Mouse (Mus musculus): ENCODE results near the gene Chp1. TPM values are rescaled to one million over a fixed set of nuclear protein-coding genes. Genes with fewer than 3 reads are reported as not detected.
"Not testable (repeated sequence)": the region's sequence is repeated elsewhere in the genome, so short reads cannot be mapped to it uniquely, and the experiment has no call there.

The Chp1 gene
- polyA plus RNA-seq (2016; fragmentation: Nextera tagmentation; extraction: Ambion mirVana), result 60.7 and 61.7 TPM in 2 replicates

DNA sequence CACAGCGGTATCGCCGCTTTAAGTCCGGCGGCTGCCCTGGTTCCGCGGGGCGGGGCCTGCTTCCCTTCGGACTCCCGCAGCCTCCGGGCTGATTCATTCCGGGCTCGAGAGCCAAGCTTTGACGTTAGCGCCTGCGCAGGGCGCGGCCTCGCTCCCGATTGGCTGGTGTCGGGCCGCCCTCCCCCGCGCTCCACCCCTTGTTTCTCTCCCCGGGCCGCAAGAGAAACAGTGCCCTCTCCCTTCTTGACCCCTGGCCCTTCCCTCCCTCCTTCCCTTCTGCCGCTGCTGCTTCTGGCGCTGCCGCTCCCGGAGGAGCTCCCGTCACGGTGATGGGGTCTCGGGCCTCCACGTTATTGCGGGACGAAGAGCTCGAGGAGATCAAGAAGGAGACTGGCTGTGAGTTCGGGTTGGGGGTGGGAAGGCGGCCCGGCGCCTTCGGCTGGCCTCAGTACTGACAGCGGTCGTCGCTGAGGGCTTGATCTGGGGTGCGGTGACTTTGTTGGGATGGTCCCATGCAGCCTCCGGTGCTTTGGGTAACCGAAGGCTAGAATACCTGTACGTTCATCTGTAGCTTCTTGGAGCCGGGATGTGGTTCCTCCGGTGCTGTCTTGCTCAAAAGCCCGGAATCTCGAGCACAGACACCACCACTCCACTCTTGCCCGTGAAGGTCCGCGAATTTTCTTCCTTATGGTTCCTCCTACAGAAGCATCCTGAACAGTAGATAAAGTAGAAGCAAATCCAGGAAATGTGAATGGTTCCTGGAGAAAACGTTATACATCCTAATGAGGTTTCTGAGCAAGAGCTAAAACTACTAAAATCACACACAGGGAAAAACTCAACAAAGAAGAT lies at the start of gene Chp1, which contains the start of gene Exd1:
Gene Chp1, plus strand, starts transcription at position 176 of the 849 bp plus-strand sequence.
Gene Exd1, minus strand, starts transcription at position 106 of the 849 bp plus-strand sequence.
- Histone ChIP-seq H3K27ac (peak within 1 kb of the TSS; percentile 74), H3K4me1 (peaks cover 21% of the 10 kb centered on the region), H3K27me3 (no peaks in the 10 kb centered on the region), H3K4me3 (replicated peaks) (peak within 1 kb of the TSS; percentile 81), H3K36me3 (replicated peaks) (no peaks in the 10 kb centered on the region), H3K9me3 (no peaks in the 10 kb centered on the region), H3K9ac (peak within 1 kb of the TSS; percentile 78), H3K4me2 (peak within 1 kb of the TSS; percentile 61)
- under 1% methylated on average over 57 of the region's 57 CpGs for WGBS
- ATAC-seq (ENCODE audit: low FRiP score), result peak; percentile 99

DNA sequence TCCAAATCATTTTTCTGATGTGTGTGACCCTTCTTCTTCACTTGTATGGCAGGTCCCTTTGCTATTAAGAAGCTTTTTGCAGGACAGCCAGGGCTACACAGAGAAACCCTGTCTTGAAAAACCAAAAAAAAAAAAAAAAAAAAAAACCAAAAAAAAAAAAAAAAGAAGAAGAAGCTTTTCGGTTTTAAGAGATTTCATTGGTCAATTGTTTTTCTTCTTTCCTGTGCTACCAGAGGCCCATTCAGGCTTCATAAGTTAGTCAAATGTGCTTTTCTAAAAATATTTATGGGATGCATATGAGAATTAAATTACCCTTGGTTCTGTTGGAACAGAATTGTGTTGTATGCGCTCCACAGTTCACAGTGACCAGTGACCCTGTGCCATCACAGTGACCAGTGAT lies 48.6 kb upstream of the Chp1 start:
- Histone ChIP-seq H3K9me3 (no peaks in the 10 kb centered on the region), H3K4me1 (no peaks in the 10 kb centered on the region), H3K27me3 (no peaks in the 10 kb centered on the region), H3K27ac (no peak overlapping the region), H3K9ac (no peak overlapping the region), H3K36me3 (replicated peaks) (no peaks in the 10 kb centered on the region), H3K4me2 (no peak overlapping the region), H3K4me3 (replicated peaks) (no peak overlapping the region)
- no peak for ATAC-seq (ENCODE audit: low FRiP score)
- WGBS, result 85% methylated on average over 2 of the region's 2 CpGs

DNA sequence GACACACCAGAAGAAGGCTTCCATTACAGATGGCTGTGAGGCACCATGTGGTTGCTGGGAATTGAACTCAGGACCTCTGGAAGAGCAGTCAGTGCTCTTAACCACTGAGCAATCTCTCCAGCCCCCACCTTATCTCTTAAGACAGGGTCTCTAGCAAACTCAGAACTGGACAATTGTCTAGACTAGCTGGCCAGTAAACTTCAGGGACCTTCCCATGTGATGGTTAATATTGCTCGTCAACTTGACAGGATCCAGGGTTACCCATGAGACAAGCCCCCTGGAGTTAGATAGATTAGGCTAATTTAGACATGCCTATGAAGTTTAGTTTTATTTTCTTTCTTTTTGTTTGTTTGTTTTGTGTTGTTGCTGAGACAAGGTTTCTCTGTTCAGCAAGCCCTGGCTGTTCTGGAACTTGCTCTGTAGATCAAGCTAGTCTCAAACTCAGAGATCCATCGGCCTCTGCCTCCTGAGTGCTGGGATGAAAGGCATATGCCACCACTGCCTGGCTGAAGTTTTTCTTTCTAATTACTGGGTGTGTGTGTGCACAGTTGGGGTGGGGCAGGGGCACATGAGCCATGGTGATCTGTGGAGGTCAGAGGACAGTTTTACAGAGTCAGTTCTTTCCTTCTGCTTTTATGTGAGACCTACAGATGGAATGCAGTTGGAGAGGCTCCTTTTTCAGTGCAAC lies 46.4 kb upstream of the Chp1 start:
- no peak overlapping the region for H3K4me2 ChIP-seq
- H3K27me3 ChIP-seq, result no peaks in the 10 kb centered on the region
- H3K4me3 ChIP-seq (replicated peaks), result no peak overlapping the region
- ATAC-seq (ENCODE audit: low FRiP score), result no peak
- no peak overlapping the region for H3K27ac ChIP-seq
- no peaks in the 10 kb centered on the region for H3K36me3 ChIP-seq (replicated peaks)
- no peaks in the 10 kb centered on the region for H3K9me3 ChIP-seq
- 90% methylated on average over 2 of the region's 2 CpGs for WGBS
- H3K9ac ChIP-seq, result no peak overlapping the region
- H3K4me1 ChIP-seq, result no peaks in the 10 kb centered on the region

DNA sequence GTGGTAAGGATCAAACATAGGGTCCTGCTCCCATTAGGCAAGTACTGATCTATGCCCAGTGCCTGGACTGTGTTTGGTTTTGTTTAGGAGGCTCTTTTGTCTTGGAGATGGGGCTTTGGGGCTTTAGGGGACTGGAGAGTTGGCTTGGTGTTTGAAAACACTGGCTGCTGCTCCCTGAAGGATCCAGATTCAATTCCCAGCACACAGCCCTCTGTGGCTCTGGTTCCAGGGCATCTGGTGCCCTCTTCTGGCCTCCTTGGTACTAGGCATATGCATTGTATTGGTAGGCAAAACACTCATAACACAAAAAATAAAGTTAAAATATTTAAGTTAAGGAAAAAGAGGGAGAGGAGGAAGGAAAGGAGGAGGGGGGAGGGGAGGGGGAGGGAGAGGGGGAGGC lies 40.4 kb upstream of the Chp1 start:
- no peak for ATAC-seq (ENCODE audit: low FRiP score)
- Histone ChIP-seq H3K27me3 (no peaks in the 10 kb centered on the region), H3K9ac (no peak overlapping the region), H3K36me3 (replicated peaks) (no peaks in the 10 kb centered on the region), H3K4me2 (no peak overlapping the region), H3K4me1 (no peaks in the 10 kb centered on the region), H3K4me3 (replicated peaks) (no peak overlapping the region), H3K27ac (no peak overlapping the region), H3K9me3 (no peaks in the 10 kb centered on the region)

DNA sequence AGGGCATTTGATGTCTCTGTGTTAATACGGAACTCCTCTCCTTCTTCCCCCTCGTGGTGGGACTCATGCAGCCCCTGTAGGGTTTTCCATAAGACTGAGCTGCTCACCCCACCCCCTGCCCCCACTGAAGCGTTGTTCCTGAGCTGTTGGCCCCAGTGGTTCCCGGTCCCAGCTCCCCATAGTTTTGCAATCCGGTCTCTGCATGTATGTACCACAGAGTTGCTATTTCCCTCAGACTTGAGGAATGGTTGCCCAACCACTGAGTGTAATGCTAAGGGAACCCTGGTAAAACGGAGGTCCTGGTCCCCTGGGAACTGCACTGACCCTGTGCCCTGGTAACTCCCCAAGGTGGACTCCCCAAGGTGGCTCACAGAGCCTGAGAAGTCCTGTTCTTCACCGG lies 39.0 kb upstream of the Chp1 start:
- H3K36me3 ChIP-seq (replicated peaks); ATAC-seq (ENCODE audit: low FRiP score); H3K4me2 ChIP-seq; H3K9me3 ChIP-seq; H3K9ac ChIP-seq; H3K4me3 ChIP-seq (replicated peaks); H3K27me3 ChIP-seq; H3K4me1 ChIP-seq; H3K27ac ChIP-seq: not testable (repeated sequence)
- 69% methylated on average over 7 of the region's 7 CpGs for WGBS

DNA sequence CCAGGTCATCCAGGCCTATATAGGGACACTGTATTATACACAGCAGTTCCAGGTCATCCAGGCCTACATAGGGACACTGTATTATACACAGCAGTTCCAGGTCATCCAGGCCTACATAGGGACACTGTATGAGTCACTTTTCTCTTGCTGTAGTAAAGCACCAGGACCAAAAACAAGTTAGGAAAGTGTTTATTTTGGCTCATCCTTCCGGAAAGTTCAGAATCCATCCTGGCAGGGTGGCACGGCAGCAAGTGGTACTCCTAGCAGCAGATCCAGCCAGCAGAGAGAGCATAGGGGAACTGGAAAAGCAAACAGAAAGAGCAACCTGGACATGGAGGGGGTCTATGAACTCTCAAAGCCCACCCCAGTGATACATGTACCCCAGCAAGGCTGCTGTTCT lies 36.6 kb upstream of the Chp1 start:
- 83% methylated on average over 2 of the region's 2 CpGs for WGBS

DNA sequence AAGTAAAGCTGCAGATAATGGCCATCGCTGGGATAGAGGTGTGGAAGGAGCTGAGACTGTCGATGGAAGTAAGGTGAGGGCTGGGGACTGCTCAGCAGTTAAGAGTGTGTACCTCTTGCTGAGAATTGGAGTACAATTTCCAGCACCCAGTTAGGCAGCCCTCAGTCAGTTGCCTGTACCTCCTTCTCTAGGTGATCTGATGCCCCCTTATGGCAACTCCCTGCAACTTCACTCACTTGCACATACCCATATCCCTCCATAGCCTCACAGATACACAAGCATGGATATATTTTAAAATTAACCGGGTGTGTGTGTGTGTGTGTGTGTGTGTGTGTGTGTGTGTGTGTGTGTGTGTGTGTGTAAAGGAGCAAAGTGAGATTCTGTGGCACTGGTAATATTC lies 35.2 kb upstream of the Chp1 start:
- 85% methylated on average over 3 of the region's 3 CpGs for WGBS
- H3K27ac ChIP-seq, result no peak overlapping the region
- H3K9ac ChIP-seq, result no peak overlapping the region
- H3K27me3 ChIP-seq, result no peaks in the 10 kb centered on the region
- no peaks in the 10 kb centered on the region for H3K9me3 ChIP-seq
- no peak overlapping the region for H3K4me3 ChIP-seq (replicated peaks)
- ATAC-seq (ENCODE audit: low FRiP score), result no peak
- no peaks in the 10 kb centered on the region for H3K4me1 ChIP-seq
- H3K36me3 ChIP-seq (replicated peaks), result no peaks in the 10 kb centered on the region
- H3K4me2 ChIP-seq, result no peak overlapping the region

More for the DNA sequence above, 36.6 kb upstream of the Chp1 start:
- H3K27me3 ChIP-seq, result no peaks in the 10 kb centered on the region
- no peak overlapping the region for H3K27ac ChIP-seq
- no peak overlapping the region for H3K4me3 ChIP-seq (replicated peaks)
- H3K9ac ChIP-seq, result no peak overlapping the region
- no peak for ATAC-seq (ENCODE audit: low FRiP score)
- H3K4me1 ChIP-seq, result no peaks in the 10 kb centered on the region
- no peaks in the 10 kb centered on the region for H3K36me3 ChIP-seq (replicated peaks)
- no peaks in the 10 kb centered on the region for H3K9me3 ChIP-seq
- H3K4me2 ChIP-seq, result no peak overlapping the region

DNA sequence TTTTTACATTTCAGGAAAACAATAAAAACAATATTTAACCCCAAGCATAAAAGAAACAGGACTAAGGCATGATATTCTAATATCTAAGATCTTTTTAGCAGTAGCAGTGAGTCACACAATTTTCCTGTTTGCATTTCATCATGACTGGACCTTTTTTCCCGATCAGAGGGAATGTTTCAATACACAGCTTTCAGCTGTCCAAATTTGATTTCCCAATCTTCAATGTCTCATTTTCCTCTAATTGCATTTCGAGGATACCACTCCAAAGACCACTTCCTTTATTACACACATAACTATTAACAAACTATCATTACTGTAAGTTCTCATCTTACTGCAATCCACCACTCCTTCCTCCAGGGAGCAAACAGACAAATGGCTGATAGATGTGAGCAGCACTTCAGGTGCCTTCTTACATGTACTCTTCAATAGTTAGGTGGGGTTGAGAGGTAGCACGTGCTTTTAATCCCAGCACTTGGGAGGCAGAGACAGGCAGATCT lies 33.4 kb upstream of the Chp1 start:
- WGBS, result 82% methylated on average over 3 of the region's 3 CpGs
- H3K9ac ChIP-seq, result no peak overlapping the region
- H3K27me3 ChIP-seq, result no peaks in the 10 kb centered on the region
- H3K4me2 ChIP-seq, result no peak overlapping the region
- no peaks in the 10 kb centered on the region for H3K9me3 ChIP-seq
- no peak for ATAC-seq (ENCODE audit: low FRiP score)
- H3K4me1 ChIP-seq, result no peaks in the 10 kb centered on the region
- no peak overlapping the region for H3K4me3 ChIP-seq (replicated peaks)
- H3K36me3 ChIP-seq (replicated peaks), result no peaks in the 10 kb centered on the region
- no peak overlapping the region for H3K27ac ChIP-seq

DNA sequence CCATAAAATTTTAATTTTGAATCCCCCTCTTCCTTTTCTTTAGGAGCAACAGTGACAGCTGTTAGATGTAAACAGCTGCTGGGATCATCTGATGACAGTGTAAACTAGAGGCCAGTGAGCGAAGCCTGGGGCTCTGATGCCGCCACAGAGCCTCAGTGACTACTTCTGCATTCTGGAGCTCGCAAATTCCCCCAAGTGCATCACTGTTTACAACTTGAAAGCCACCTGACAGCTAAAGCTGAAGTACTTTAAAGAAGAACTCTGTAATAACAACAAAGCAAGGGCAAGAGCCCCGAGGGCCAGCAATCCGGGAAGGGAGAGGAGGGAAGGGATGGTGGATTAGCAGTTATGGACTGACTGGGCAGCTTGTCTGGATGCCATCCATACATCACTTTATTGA lies 30.7 kb upstream of the Chp1 start:
- Histone ChIP-seq H3K9me3 (no peaks in the 10 kb centered on the region), H3K27me3 (no peaks in the 10 kb centered on the region), H3K36me3 (replicated peaks) (no peaks in the 10 kb centered on the region), H3K4me1 (no peaks in the 10 kb centered on the region), H3K9ac (no peak overlapping the region), H3K27ac (no peak overlapping the region), H3K4me3 (replicated peaks) (no peak overlapping the region), H3K4me2 (no peak overlapping the region)
- ATAC-seq (ENCODE audit: low FRiP score), result no peak
- WGBS, result 63% methylated on average over 5 of the region's 5 CpGs

DNA sequence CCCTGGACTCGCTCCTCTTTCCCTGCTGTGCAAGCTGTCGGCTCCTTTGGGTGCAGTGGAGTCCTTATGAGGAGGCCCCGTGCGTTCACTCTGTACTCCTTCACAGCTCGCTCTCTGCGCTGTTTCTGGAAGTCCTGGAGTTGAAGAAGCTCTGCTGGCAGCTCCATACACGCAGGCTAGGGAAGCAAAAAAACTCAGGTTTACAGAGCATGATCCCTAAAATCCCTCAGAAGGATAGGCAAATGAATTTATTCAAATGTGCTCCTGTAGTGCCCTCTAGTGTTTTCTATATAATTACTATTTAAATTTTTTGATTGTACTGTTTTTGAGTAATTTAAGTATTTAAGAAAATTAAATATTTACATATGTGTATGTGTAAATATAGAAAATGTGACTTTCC lies 26.9 kb upstream of the Chp1 start:
- 79% methylated on average over 7 of the region's 7 CpGs for WGBS
- Histone ChIP-seq H3K9ac (no peak overlapping the region), H3K9me3 (no peaks in the 10 kb centered on the region), H3K4me2 (no peak overlapping the region), H3K27me3 (no peaks in the 10 kb centered on the region), H3K36me3 (replicated peaks) (no peaks in the 10 kb centered on the region), H3K4me3 (replicated peaks) (no peak overlapping the region), H3K27ac (no peak overlapping the region), H3K4me1 (no peaks in the 10 kb centered on the region)
- no peak for ATAC-seq (ENCODE audit: low FRiP score)

DNA sequence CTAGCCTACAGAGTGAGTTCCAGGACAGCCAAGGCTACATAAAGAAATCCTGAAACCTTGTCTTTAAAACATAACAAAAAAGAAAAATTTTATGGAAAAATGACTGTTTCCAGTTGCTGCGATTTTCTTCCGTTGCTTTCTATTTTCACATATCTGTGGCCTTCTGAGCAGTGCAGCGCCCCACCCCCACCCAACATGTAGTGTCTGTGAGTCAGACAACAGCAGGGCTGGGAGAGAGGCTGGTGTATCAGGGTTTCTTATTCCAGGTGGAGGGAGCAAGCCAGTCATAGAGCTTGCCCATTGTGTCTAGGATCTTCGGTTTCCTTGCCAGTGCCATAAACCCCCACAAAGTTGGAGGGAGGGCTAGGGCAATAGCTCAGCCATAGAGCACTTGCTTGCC lies 23.7 kb upstream of the Chp1 start:
- WGBS, result 81% methylated on average over 4 of the region's 4 CpGs
- ATAC-seq (ENCODE audit: low FRiP score), result no peak
- Histone ChIP-seq H3K4me3 (replicated peaks) (no peak overlapping the region), H3K27me3 (no peaks in the 10 kb centered on the region), H3K27ac (no peak overlapping the region), H3K9me3 (no peaks in the 10 kb centered on the region), H3K4me1 (no peaks in the 10 kb centered on the region), H3K36me3 (replicated peaks) (no peaks in the 10 kb centered on the region), H3K9ac (no peak overlapping the region), H3K4me2 (no peak overlapping the region)

DNA sequence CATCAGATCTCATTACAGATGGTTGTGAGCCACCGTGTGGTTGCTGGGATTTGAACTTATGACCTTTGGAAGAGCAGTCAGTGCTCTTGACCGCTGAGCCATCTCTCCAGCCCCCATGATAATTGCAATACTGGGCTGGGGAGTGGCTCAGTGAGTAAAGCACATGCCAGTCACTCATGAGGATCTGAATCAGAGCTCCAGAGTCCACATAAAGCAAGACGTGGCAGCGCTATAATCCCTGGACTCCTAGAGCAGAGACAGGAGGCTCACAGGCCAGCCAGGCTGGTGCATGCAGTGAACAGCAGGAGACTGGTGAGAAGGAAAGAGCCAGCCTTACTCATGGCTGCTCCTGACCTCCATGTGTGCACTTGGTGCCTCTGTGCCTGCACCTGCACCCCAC lies 22.1 kb upstream of the Chp1 start:
- Histone ChIP-seq H3K4me3 (replicated peaks) (no peak overlapping the region), H3K9me3 (no peaks in the 10 kb centered on the region), H3K36me3 (replicated peaks) (no peaks in the 10 kb centered on the region), H3K27me3 (no peaks in the 10 kb centered on the region), H3K9ac (no peak overlapping the region), H3K4me2 (no peak overlapping the region), H3K4me1 (no peaks in the 10 kb centered on the region), H3K27ac (no peak overlapping the region)
- WGBS, result 52% methylated on average over 4 of the region's 4 CpGs
- no peak for ATAC-seq (ENCODE audit: low FRiP score)

DNA sequence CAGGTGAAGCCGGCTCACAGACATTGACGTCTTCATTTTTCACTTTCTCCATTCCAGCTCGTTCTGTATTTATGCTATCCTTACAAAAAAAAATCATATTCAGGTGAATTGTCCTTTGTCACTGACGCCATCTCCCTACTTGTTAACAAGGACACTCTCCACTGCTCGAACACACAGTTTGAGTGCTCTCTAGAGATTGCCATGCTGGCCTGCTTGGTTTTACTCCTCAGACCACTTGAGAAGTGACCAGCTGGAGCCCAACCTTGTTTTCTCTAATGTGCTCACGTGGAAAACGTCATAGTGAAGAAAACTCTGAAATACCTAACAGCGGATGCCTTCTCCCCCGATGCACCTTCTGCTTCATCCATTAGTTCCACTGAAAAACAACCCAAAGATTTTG lies 8.7 kb upstream of the Chp1 start:
- Histone ChIP-seq H3K4me3 (replicated peaks) (no peak overlapping the region), H3K36me3 (replicated peaks) (no peaks in the 10 kb centered on the region), H3K9ac (no peak overlapping the region), H3K27ac (no peak overlapping the region), H3K27me3 (no peaks in the 10 kb centered on the region), H3K4me1 (no peaks in the 10 kb centered on the region), H3K9me3 (no peaks in the 10 kb centered on the region), H3K4me2 (no peak overlapping the region)
- 83% methylated on average over 9 of the region's 9 CpGs for WGBS
- no peak for ATAC-seq (ENCODE audit: low FRiP score)

All from forebrain, embryonic 12.5 days (tissue).